Mouse (Mus musculus): ENCODE measurements around the gene Krcc1. TPM values are rescaled to one million over a fixed set of nuclear protein-coding genes. Genes with fewer than 3 reads are reported as not detected.
A peak's percentile ranks its signal among the peaks of the same experiment; 100 is the strongest.
"Not testable (repeated sequence)": the region's sequence is repeated elsewhere in the genome, so short reads cannot be mapped to it uniquely, and the experiment has no call there.

The Krcc1 gene
- polyA plus RNA-seq, 1 experiment from 2014 or later: 109 TPM

DNA sequence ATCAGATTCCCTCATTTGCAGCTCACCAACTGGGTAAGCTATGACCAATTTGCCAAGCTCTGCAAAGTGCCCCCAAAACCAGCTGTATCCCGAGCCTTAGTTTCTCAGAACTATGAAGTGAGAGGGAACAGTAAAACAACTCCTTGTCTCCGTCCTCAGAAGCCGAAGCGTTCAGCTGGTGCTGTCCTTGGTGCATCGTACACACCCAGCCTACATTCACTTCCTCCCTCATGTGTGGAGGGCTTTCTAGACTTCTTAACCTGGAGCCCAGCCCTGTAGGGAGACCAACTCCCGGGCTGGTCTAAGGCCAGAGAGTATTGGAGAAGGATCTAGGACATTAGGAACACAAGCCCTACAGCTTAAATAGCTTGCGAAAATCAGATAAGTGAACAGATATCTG lies 59.0 kb downstream of the Krcc1 start:
- Histone ChIP-seq H3K4me2 (replicated peaks; ENCODE audit: low read depth) (no peak overlapping the region), H3K9ac (ENCODE audit: low read depth, low read length) (no peak overlapping the region), H3K9me3 (ENCODE audit: control insufficient read depth) (no peaks in the 10 kb centered on the region), H3K27me3 (replicated peaks; ENCODE audit: control insufficient read depth, insufficient read depth, low read length) (no peaks in the 10 kb centered on the region), H3K4me1 (replicated peaks; ENCODE audit: control insufficient read depth, insufficient read depth, low read length) (no peaks in the 10 kb centered on the region), H3K27ac (ENCODE audit: low read depth, low read length) (no peak overlapping the region), H3K36me3 (ENCODE audit: control insufficient read depth, insufficient read depth) (no peaks in the 10 kb centered on the region), H3K4me3 (ENCODE audit: low read depth, low read length) (no peak overlapping the region)
- ATAC-seq: no peak
- 74% methylated on average over 7 of the region's 7 CpGs for WGBS
- TF ChIP-seq CTCF (IDR thresholded peaks at IDR 0.05; ENCODE audit: low read depth): no peak

DNA sequence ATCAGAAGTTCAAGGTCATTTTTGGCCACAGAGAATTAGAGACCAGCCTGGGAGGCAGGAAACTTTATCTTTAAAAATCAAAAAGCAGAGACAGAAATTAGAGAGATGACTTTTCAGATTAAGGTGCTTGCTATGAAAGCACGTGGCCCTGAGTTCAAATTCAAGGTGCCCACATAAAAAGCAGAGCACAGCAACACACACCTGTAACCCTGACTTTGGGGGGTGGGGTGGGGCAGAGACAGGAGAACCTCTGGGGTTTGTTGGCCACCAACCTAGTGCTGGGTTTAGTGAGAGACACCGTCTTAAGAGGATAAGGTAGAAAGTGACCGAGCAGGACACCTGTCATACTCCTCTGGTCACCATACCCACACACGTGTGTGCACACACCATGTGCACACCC lies 60.0 kb downstream of the Krcc1 start:
- ATAC-seq; H3K4me1 ChIP-seq (replicated peaks; ENCODE audit: control insufficient read depth, insufficient read depth, low read length); H3K4me2 ChIP-seq (replicated peaks; ENCODE audit: low read depth); H3K4me3 ChIP-seq (ENCODE audit: low read depth, low read length); H3K9me3 ChIP-seq (ENCODE audit: control insufficient read depth); H3K27me3 ChIP-seq (replicated peaks; ENCODE audit: control insufficient read depth, insufficient read depth, low read length); H3K9ac ChIP-seq (ENCODE audit: low read depth, low read length); H3K36me3 ChIP-seq (ENCODE audit: control insufficient read depth, insufficient read depth); H3K27ac ChIP-seq (ENCODE audit: low read depth, low read length): not testable (repeated sequence)
- WGBS: 79% methylated on average over 1 of the region's 4 CpGs

GRCm38 (mm10) chr6:71332236-71332965 lies 60.9 kb downstream of the Krcc1 start:
- no peak for ATAC-seq
- WGBS: 84% methylated on average over 11 of the region's 11 CpGs

DNA sequence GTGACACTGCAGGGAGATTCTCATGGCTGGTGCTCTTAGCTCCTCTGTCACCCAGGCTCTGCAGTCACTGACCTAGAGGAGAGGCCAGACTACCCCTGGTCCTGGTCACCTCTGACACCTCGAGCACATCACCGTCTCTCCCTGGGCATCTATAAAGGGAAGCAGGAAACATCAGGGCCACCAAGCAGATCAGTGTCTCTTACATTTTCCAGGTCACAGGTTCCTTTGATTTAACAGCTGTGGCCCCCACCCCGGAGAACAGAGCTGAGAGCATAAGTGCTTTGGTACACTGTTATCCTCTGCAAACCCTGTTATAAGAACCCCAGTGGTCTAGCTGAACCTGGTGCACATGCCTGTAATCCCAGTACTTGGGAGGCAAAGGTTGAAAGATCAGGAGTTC lies 61.6 kb downstream of the Krcc1 start:
- H3K27ac ChIP-seq (ENCODE audit: low read depth, low read length): no peak overlapping the region
- no peak overlapping the region for H3K4me3 ChIP-seq (ENCODE audit: low read depth, low read length)
- no peaks in the 10 kb centered on the region for H3K36me3 ChIP-seq (ENCODE audit: control insufficient read depth, insufficient read depth)
- H3K9me3 ChIP-seq (ENCODE audit: control insufficient read depth): no peaks in the 10 kb centered on the region
- no peak overlapping the region for H3K9ac ChIP-seq (ENCODE audit: low read depth, low read length)
- no peak for ATAC-seq
- no peak overlapping the region for H3K4me2 ChIP-seq (replicated peaks; ENCODE audit: low read depth)
- no peaks in the 10 kb centered on the region for H3K4me1 ChIP-seq (replicated peaks; ENCODE audit: control insufficient read depth, insufficient read depth, low read length)
- 82% methylated on average over 3 of the region's 3 CpGs for whole genome bisulfite sequencing
- no peaks in the 10 kb centered on the region for H3K27me3 ChIP-seq (replicated peaks; ENCODE audit: control insufficient read depth, insufficient read depth, low read length)
- no peak for TF ChIP-seq CTCF (IDR thresholded peaks at IDR 0.05; ENCODE audit: low read depth)

More at GRCm38 (mm10) chr6:71332236-71332965, 60.9 kb downstream of the Krcc1 start:
- TF ChIP-seq CTCF (IDR thresholded peaks at IDR 0.05; ENCODE audit: low read depth): no peak
- H3K4me3 ChIP-seq (ENCODE audit: low read depth, low read length): no peak overlapping the region
- no peaks in the 10 kb centered on the region for H3K36me3 ChIP-seq (ENCODE audit: control insufficient read depth, insufficient read depth)
- H3K27me3 ChIP-seq (replicated peaks; ENCODE audit: control insufficient read depth, insufficient read depth, low read length): no peaks in the 10 kb centered on the region
- H3K4me2 ChIP-seq (replicated peaks; ENCODE audit: low read depth): no peak overlapping the region
- H3K9ac ChIP-seq (ENCODE audit: low read depth, low read length): no peak overlapping the region
- H3K4me1 ChIP-seq (replicated peaks; ENCODE audit: control insufficient read depth, insufficient read depth, low read length): no peaks in the 10 kb centered on the region
- H3K27ac ChIP-seq (ENCODE audit: low read depth, low read length): no peak overlapping the region
- no peaks in the 10 kb centered on the region for H3K9me3 ChIP-seq (ENCODE audit: control insufficient read depth)

GRCm38 (mm10) chr6:71333578-71334273 lies 62.2 kb downstream of the Krcc1 start:
- H3K36me3 ChIP-seq (ENCODE audit: control insufficient read depth, insufficient read depth): no peaks in the 10 kb centered on the region
- H3K27me3 ChIP-seq (replicated peaks; ENCODE audit: control insufficient read depth, insufficient read depth, low read length): no peaks in the 10 kb centered on the region
- H3K9me3 ChIP-seq (ENCODE audit: control insufficient read depth): no peaks in the 10 kb centered on the region
- H3K27ac ChIP-seq (ENCODE audit: low read depth, low read length): no peak overlapping the region
- H3K9ac ChIP-seq (ENCODE audit: low read depth, low read length): no peak overlapping the region
- H3K4me2 ChIP-seq (replicated peaks; ENCODE audit: low read depth): no peak overlapping the region
- WGBS: 93% methylated on average over 11 of the region's 11 CpGs
- H3K4me1 ChIP-seq (replicated peaks; ENCODE audit: control insufficient read depth, insufficient read depth, low read length): no peaks in the 10 kb centered on the region
- no peak for TF ChIP-seq CTCF (IDR thresholded peaks at IDR 0.05; ENCODE audit: low read depth)
- ATAC-seq: no peak
- no peak overlapping the region for H3K4me3 ChIP-seq (ENCODE audit: low read depth, low read length)

Small RNA genes lying within 50 kb of the gene (microRNA-seq; reads per million reads assigned to microRNA genes)
- 12.0 reads per million, percentile 23 among the genes with 10 or more reads in this experiment for gene Mir8112

Other genes with a start within 250 kb of the Krcc1 start
- gene Thnsl2, start 127.2 kb upstream of the Krcc1 start, polyA plus RNA-seq (2015; fragmentation: Nextera tagmentation; extraction: Ambion mirVana): 55.8 and 68.8 TPM in 2 replicates
- 14,893 and 15,612 TPM in 2 replicates for gene Fabp1, start 71.8 kb upstream of the Krcc1 start, polyA plus RNA-seq (2015; fragmentation: Nextera tagmentation; extraction: Ambion mirVana)
- 0.08 and 0.13 TPM in 2 replicates for gene Smyd1, start 50.6 kb downstream of the Krcc1 start, polyA plus RNA-seq (2015; fragmentation: Nextera tagmentation; extraction: Ambion mirVana)
- gene Cd8b1, start 51.1 kb downstream of the Krcc1 start, polyA plus RNA-seq (2015; fragmentation: Nextera tagmentation; extraction: Ambion mirVana): 0.08 and 0.16 TPM in 2 replicates
- 0.12 TPM in 1 of 2 replicates, not detected in the other for gene Cd8a, start 101.8 kb downstream of the Krcc1 start, polyA plus RNA-seq (2015; fragmentation: Nextera tagmentation; extraction: Ambion mirVana)
- 12.2 and 12.8 TPM in 2 replicates for gene Rmnd5a, start 169.0 kb downstream of the Krcc1 start, polyA plus RNA-seq (2015; fragmentation: Nextera tagmentation; extraction: Ambion mirVana)
- gene Rnf103, start 222.2 kb downstream of the Krcc1 start, polyA plus RNA-seq (2015; fragmentation: Nextera tagmentation; extraction: Ambion mirVana): 44.2 and 45.3 TPM in 2 replicates